Mouse (Mus musculus): ENCODE results near the gene Lekr1. TPM values are rescaled to one million over a fixed set of nuclear protein-coding genes. Genes with fewer than 3 reads are reported as not detected.
A peak's percentile ranks its signal among the peaks of the same experiment; 100 is the strongest.

Gene Lekr1
- total RNA-seq, 2 experiments from 2014 or later = 3.6 to 4.3 TPM

DNA sequence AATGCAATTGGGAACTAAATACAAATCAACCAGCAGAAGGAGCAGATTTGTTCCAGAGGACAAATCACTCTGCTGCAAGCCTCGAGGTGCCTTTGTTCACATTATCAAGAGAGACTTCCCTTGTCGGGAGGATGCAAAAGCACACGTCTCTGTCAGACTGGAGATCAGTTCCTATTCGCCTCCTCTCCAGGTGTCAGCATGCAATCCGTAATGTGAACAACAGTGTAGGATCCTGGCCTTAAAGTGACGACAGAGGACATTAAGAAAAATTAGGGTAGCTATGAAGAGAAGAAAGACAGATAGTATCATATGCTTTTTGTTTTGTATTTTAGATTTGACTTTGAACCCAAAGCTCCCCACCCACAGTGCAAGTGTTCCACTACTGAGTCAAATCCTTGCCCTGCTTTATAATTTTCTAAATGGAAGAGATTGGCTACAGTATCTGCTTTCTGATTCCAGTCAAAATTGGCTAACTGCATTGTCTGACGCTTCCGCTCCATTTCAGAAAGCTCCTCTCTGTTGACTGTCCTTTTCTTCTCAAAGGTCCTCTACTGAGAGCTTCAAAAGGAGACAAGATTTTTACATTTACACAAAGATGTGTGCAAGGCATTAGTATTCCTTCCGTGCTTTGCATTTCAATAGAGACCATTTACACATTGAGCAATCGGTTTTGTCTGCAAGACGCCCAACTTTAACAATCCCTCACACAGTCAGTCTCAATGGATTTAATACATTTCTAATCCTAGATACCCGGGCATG is 8.9 kb upstream of the Lekr1 start:
- DNase-seq = no peak

DNA sequence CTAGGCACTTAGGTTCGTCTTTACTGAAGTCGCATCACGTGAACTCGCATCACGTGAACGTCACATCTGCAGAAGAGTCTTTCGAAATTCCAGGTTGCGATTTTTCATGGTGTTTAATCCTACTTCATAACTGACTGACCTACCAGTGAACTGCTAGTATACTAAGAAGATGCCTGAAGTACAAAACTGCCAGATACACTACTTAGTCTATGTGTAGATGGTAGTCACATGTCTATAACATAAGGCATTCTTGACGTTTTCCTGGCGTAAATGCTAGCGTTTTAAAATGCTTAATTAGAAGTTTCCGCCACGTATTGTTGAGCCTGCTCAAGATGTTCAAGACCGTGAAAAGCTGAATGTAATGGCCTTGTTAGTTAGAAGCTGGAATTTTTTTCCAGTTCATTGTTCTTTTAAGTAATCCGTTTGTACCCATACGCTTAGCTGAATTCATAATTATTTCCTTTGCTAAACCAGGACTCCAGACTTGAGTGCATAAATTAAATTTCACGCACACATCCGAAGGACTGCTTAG is 7.9 kb upstream of the Lekr1 start:
- no peak for DNase-seq

DNA sequence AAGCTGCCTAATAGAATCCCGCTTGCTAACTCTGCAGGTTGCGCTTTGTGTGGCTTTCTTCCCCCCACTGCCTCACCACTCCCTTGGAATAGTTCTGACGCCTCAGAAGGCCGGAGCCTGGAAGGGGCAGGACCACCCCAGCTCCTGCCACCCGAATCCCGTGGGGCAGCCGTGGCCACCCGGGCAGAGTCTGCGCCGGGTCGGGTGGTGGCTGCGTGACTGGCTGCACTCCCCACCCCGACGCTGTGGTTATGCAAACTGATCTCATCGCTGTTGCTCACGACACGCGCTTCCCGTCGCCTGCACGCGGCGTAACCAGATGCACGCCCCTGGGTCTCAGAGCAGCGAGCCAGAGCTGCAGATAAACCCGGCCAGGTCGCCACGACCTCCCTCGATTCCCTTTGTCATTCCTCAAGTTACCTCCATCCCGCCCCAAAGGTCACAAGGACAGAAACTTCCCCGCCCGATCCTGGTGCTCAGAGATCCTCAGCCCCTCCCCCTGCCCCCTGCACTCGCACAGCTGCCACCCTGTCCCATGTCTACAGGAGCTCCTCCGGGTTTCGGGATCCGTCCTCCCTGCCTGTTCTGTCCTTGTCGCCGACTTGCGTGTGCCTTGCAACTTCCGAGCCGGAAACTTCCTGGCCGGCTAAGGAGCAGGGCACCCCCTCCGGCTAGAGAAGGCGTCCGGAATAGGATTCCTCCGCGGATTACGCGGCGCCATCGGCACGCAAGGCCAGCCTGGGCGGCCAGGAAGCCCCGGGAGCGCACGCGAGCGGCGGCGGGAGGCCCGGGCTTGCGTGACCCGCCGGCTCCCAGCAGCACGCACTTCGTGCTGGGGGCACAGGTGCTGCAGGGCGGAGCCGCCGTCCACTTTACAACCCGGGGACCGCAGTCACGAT is 7.1 kb upstream of the Lekr1 start:
- peak; percentile 84 for DNase-seq

DNA sequence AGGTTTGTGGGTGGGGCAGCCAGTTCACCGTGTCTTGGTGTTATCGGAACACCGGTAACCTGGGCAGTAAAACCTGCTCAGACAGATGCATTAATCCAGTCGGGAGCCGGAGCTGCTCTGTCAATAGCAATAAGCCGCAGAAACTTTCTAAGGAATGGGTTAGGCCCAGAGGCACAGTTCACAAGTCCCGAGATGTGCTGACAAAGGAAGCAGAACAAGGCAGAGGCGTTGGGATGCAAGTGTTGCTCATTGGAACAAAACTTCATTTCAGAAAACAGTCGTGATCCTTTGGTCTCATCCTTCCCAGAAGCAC is 6.5 kb upstream of the Lekr1 start:
- DNase-seq = no peak

DNA sequence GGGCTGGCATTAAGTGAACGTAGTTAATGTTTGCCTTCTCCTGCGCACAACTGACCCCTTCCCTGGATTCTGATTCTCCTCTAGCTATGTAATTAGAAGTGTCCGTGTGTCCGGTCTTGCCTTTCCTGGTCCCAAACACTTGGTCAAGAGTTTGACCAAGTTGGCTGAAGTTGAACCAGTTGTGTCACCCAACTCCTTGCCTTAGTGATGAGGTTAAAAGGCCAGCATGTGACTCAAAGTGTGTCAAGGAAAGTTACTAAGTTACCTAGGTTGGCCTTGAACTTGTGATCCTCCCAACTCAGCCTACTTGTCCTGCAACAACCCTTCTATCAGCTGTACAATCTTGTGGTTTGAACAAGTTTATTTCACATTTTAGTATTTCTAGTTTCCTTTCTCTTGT is 5.7 kb upstream of the Lekr1 start:
- peak; percentile 21 for DNase-seq

DNA sequence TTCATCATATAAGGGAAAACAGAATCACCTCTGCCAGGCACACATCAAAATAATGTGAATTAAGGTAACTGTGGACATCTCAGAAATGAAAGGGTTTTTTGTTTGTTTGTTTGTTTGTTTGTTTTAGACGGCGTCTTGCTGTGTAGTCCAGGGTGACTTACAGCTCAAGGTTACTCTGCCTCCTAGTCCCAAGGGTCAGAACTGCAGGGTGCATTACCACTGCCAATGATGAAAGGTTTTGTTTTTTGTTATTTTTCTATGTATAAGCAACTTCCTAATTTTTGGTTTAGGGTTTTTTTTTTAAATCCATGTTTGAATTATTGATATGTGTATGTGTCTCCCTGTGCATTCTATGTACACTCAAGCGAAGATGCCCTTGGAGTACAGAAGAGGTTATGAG is 4.3 kb upstream of the Lekr1 start:
- no peak for DNase-seq

DNA sequence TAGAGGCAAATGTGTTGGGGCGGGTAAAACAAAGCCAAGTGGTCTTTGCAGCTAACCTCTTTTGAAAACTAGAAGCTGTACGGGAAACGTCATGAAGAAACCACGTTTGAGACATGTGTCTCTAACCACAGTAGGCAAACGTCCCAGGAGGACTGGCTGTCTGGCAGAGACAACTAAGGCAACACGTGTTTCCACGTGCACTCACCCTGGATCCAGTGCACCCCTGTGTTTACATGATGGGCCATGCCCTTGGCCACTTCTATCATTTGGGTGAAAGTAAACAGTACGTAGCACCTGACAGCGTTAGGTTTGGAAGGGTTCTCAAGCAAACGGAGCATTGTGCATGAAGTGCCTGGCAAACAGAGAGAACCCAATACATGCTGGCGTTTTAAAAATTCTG is 2.9 kb upstream of the Lekr1 start:
- peak; percentile 68 for DNase-seq

DNA sequence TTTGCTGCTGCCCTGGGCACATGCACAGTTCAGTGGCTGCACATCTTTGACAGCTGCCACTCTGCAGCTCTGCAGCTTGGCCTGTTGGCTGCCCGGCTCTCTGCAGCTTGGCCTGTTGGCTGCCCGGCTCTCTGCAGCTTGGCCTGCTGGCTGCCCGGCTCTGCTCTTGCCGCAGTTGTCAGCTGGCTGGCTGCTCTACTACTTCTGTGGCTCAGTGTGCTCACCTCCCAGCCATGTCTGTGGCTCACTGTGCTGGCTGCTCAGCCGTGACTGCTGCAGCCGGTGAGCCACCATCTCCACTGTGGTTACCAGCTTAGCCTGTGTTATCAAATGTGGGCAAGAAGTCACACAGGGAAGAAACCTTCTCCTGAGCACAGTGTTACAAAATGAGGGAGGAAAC is 4.2 kb downstream of the Lekr1 start:
- peak; percentile 12 for DNase-seq

DNA sequence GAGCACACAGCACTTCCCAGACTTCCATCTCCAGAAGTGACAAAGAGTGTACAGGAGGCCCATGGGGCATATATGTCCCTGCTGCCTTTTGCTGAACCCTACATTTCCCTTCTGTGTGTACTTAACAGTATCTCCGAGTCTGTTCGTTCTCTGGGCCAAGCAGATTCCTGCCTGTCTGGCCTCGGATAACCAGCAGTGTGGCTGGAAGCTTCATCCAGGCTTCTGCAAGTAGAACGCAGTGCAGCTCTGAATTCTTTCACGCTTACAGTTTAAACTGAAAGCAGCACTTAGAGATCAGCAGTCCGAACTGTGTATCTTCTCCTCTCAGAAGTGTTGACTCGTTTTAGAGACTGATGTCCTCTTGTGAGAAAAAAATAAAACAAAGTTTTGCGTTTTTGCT is 7.7 kb downstream of the Lekr1 start:
- peak; percentile 21 for DNase-seq

DNA sequence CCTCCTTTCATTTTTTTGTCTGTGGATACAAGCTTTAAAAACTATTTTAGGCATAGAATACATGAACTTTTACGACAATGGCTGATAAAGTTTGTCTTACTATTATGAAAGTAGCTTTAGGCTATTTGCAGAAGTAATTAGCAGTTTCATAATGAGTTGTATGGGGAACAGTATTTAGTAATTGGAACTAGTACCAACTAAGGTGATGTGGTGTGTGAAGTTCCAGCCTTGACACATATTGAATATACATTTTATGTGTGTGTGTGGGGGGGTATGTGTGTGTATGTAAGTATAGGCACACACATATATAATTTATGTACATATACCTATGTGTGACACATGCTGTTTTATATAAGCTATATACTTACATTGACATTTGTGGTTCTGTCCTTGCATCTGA is 14.6 kb downstream of the Lekr1 start:
- DNase-seq = no peak

DNA sequence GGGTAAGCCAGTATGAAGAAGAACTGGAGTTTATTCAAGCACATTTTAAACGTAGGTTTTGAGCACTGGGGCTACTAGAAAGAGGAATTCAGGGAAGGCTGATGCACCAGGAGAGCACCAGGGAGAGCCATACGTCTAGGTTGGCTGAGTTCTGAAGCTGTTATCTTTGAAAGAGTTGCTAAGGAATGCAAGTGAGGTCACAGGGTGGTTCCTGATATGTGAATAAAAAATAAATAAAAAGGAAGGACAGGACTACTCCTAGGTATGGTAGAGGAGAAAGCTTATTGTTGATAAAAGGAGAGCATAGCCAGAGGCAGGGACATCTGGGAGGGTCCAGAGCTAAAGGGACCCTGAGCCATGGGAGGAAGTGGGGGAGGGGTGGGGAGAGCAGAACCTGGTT is 23.7 kb downstream of the Lekr1 start:
- no peak for DNase-seq

DNA sequence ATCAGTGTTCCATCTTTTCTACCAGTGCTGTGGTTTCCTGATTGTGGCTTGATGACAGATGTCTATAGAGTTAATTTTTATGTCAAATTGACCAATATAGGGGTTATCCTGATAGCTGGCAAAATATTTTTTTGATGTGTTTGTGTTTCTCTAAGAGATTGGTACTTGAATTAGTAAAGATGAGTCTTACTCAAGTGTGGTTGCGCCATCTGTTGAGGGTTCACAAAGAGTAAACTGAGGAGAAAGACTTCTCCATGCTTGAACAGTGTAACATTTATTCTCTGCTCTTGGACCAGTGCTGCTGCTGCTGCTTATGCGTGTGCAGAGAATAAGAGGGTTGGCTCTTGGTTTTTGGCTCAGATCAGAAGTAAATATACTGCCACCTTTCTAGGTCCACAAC is 24.8 kb downstream of the Lekr1 start:
- no peak for DNase-seq

DNA sequence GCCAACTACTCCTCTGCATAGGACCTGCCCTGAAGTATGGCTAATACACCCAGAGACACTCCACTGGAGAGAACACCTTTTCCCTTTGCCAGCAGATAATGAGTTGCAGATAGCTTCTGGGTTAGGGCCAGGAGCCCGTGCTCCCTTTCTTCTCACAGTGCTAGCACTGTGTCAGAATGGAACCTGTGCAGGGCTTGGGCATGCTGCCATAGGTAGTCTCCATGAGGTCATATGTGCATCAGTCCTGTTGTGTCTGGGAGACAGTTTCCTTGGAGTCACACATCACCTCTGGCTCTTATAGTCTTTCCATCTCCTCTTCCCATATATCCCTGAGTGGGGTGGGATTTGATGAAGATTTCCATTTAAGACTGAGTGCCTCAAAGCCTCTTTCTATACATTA is 33.7 kb downstream of the Lekr1 start:
- DNase-seq = no peak

DNA sequence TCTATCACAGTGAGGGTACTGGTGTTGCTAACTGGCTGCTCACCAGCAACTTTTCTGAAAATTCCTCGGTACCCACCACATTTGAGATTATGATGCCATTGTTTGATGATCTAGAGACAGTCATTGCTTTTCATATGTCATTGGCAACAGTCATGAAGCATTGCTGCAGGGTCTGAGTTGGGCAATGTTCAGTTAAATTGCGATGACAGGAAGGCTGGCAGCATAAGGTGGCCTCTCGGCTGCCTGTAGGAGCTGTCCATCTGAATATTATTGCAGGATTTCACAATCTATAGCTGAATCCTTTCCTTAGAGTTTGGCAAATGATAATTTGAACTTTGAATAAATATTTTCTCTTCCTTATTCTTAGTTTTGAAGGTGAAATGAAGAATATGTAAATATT is 48.3 kb downstream of the Lekr1 start:
- no peak for DNase-seq

DNA sequence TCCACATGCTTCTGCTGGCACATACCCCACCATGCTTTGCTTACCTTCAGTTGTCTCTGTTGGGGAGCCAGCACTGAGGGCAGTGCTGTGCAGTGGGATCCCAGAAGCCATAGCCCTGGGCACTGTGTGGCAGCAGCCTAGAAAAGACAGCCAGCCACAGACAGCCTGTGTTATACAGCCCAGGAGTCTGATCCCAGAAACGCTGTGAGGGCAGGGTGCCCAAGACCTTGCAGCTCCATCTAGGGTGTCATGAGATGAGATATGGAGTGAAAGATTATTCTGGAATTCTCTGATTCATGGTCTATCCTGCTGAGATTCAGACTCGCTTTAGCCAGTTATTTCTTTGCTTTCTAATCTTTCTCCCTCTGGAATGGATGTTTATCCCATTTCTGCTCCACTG is 51.4 kb downstream of the Lekr1 start:
- DNase-seq = peak; percentile 52

DNA sequence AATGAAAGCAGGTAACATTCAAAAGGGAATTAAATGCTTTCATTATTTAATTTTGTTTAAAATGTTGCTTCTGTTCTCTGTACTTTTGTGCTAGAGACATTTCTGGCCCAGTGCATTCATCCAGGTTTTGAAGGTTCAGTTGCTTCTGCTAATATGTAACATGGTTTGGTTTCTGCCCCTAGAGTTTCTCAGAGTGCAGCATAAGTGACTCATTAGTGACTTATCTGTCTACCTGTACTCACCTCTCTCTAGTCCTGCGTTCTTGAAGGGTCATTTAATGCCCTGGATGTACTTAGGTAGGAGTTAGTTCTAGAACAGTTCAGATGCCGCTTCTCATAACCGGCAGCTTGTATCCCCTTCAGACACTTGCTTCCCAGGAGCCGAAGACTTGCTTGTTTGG is 56.9 kb downstream of the Lekr1 start:
- no peak for DNase-seq

DNA sequence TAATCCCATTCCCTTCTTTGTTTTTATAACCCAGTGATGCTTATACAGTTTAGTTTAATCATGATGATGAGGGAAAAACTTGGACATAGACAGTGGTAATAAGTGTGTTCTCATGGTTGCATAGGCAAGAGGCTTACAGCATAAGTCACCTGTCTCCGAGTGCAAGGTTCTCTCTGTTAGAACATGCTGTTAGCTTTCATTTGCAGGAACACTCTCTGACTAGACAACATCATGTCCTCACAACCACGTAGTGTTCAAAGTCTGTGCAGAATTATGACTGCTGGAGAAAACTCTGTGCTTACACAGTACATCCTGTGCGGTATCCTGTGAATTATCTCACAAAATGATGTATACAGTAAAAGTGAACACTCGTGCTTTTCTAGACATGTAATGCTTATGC is 57.6 kb downstream of the Lekr1 start:
- no peak for DNase-seq

DNA sequence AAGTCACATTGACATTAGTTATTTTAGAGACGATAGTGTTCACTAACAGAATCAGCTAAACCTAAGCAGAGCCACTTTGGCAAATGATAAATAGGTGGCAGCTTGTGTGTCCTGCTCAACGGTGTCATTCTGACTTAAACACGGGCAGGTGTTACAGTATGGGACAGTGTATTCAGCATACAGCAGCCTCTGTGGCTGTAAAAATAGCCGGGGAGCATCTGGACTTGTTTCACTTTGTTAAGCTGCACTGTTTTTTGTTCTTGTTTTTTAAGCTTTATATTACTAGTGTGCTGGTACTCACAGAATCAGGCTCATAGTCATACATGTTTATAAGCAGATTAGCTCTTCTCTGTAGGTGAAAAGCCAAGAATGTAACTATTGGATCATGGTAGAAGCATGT is 71.8 kb downstream of the Lekr1 start:
- no peak for DNase-seq

DNA sequence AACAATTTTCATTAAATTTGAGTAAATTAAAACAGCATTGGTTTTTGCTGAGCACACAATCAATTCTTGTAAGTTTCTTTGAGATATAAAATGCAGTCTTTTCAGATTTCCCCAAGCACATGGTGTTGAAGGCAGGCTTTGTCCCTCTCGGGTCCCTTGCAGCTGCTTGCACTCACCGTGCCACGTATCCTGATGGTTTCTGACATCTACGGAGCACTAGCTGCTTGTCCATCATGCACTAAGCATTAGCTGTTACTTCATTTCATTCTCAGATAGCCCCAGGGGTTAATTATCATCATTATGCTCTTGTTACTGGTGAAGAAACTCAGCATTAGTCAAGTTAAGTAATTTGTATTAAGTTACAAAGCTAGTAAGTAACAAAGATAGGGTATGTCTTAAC is 78.9 kb downstream of the Lekr1 start:
- DNase-seq = no peak

DNA sequence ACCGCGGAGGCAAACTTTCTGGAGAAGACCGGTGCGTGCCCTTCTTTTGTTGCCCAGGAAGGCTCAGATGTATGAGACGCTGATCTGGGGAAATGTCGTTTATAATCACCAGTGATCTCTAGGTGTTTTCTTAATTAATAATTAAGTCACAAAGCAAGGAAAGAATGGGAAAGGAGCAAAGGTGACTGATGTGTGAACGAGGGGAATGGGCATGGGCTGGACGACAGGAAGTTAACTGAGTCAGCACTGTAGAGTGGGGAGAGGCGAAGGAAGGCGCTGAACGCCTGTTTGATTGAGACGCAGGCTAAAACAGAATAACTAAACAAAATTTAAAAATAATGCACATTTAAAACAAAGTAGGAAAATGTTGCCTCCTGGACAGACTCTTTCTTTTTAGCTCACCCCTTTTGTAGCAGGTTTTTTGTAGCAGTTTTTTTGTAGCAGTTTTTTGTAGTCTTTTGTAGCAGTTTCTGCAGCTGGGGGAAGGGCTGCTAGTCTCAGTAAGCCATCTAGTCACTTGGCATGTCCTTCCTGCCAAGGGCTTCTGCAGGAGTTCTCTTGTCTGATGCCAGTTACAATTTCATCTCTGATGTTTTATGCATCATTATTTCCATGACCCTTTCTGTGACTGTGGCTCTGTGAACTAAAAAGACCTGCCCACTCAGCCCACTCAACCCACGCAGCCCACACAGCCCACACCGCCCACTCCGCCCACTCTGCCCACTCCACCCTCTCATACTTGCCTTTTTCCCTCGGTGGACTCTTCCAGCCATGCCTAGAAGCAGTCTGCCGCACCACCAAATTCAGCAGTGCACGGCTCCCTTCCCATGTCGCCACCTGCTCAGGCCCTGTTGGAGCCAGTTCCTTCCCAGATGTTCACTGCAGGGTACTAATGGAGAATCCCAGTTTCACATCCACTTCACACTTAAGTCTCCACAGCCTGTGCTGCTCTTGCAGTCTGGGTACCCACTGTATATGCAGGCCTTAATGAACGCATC is 98.8 kb downstream of the Lekr1 start:
- no peak for DNase-seq

DNA sequence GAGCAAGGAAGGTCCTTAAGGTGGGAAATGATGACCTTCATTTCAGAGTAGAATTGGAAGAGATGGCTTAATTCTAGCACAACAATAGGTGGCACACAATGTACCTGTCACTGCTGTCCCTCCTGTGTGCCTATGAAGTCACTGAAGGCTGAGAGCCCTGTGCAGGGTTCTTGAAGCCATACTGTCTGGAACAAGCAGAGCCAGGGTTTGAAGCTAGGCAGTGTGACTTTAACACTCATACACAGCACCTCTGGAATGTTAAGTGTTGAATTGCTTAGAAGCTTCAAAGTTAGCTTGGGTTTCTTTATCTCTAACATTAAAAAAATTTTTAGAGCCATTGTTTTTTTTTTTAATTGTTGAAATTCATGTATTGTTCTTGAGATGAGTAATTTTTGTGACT is 100.4 kb downstream of the Lekr1 start:
- no peak for DNase-seq

DNA sequence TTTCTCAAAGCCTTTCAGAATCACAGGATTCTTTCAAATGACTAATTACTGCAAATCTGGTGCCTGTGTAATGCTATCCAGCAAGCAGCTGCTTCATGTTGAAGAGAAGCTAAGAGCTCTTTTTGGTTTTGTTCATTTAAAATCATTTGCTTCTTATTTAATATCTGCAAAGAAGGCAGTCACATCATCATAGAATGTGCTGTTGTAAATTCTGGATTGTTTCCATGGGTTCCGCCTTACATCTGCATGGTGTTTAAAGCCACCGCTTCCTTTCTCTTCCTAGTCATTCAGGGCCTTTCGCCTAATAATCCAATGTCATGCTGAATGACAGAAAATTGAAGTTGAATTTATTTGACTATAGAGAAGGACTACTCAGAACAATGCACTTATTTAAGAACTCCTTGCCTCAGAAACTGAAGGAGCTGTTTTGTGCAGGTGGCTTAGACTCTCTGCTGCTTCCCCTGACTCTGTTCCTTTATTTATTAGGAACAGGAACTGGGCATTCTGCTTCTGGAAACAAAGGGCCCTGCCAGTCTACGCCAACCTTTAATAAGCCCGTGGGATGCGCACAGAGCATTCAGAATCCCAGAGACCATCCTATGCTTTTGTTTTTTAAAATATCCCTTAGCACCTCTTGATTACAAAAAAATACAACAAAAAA is 101.3 kb downstream of the Lekr1 start:
- no peak for DNase-seq
